Mouse (Mus musculus) skeletal muscle tissue, adult 2 months (tissue): ENCODE results near the gene Hipk3.

Source experiments
- DNase-seq: peaks from one replicate; pipeline ENCODE4 v3.0.0-alpha.2; 2012; ENCODE audit warnings: low read depth, low spot score

The Hipk3 gene

GRCm38 (mm10) chr2:104413011-104413410 is 81.2 kb downstream of the Hipk3 start:
- DNase-seq: peak; percentile 58

- no peak for DNase-seq
Measured at GRCm38 (mm10) chr2:104412496-104412895, 81.8 kb downstream of the Hipk3 start.

GRCm38 (mm10) chr2:104411806-104412205 is 82.4 kb downstream of the Hipk3 start:
- no peak for DNase-seq

GRCm38 (mm10) chr2:104410963-104411545 is 83.2 kb downstream of the Hipk3 start, which contains the start of gene D430041D05Rik:
TSS of gene D430041D05Rik (minus strand) at chr2:104411013.
- DNase-seq: no peak

- DNase-seq: no peak
Measured at GRCm38 (mm10) chr2:104409851-104410821, 84.1 kb downstream of the Hipk3 start.

GRCm38 (mm10) chr2:104408351-104408750 is 85.9 kb downstream of the Hipk3 start:
- peak; percentile 23 for DNase-seq

- no peak for DNase-seq
Measured at GRCm38 (mm10) chr2:104407913-104408312, 86.3 kb downstream of the Hipk3 start.

- DNase-seq: no peak
Measured at GRCm38 (mm10) chr2:104404036-104404435, 90.2 kb downstream of the Hipk3 start.

GRCm38 (mm10) chr2:104398651-104399290 is 95.5 kb downstream of the Hipk3 start:
- no peak for DNase-seq

- DNase-seq: no peak
Measured at GRCm38 (mm10) chr2:104395961-104396360, 98.3 kb downstream of the Hipk3 start.

GRCm38 (mm10) chr2:104394769-104395168 is 99.5 kb downstream of the Hipk3 start:
- no peak for DNase-seq

- DNase-seq: no peak
Measured at GRCm38 (mm10) chr2:104392700-104393312, 101.4 kb downstream of the Hipk3 start.

- no peak for DNase-seq
Measured at GRCm38 (mm10) chr2:104389231-104389630, 105.0 kb downstream of the Hipk3 start.

GRCm38 (mm10) chr2:104385941-104386340 is 108.3 kb downstream of the Hipk3 start:
- no peak for DNase-seq

GRCm38 (mm10) chr2:104383589-104383988 is 110.7 kb downstream of the Hipk3 start:
- no peak for DNase-seq

GRCm38 (mm10) chr2:104382813-104383212 is 111.4 kb downstream of the Hipk3 start:
- peak; percentile 10 for DNase-seq

GRCm38 (mm10) chr2:104379304-104379703 is 114.9 kb downstream of the Hipk3 start:
- DNase-seq: no peak

- DNase-seq: no peak
Measured at GRCm38 (mm10) chr2:104378791-104379190, 115.5 kb downstream of the Hipk3 start.

GRCm38 (mm10) chr2:104377990-104378389 is 116.3 kb downstream of the Hipk3 start:
- no peak for DNase-seq
